ENCODE assay signal across 18 mouse cellular contexts in genomic region chr9:79809411-79809810, GRCm38 (mm10). TPM values are rescaled to one million over a fixed set of nuclear protein-coding genes. Genes with fewer than 3 reads are reported as not detected.
A peak's percentile ranks its signal among the peaks of the same experiment; 100 is the strongest.
DNase-seq lines count a peak whose midpoint lies in the region; ATAC-seq lines count a peak whose summit lies in the region.
"Had no signal": no experiment of that assay in that cellular context is flagged by ENCODE, and none has a peak within 500 bp of the region (broad histone marks: within the 10 kb centered on the region; RNA-seq: fewer than 3 reads in every experiment).

No protein-coding gene starts in this region.

- no peaks in the 10 kb centered on the region for H3K9me3 ChIP-seq in heart, embryonic 16.5 days (replicated peaks; ENCODE audit: control insufficient read depth, low read length)
- H3K9me3 ChIP-seq in heart, embryonic 12.5 days (replicated peaks), result no peaks in the 10 kb centered on the region
- no peaks in the 10 kb centered on the region for H3K9me3 ChIP-seq in lung, embryonic 16.5 days (ENCODE audit: control insufficient read depth, low read length)
- no peaks in the 10 kb centered on the region for H3K9me3 ChIP-seq in limb, embryonic 10.5 days (replicated peaks)
- H3K9me3 ChIP-seq: embryonic facial prominence, embryonic 13.5 days; forebrain, embryonic 13.5 days; hindbrain, embryonic 10.5 days; intestine, embryonic 15.5 days had no signal

- H3K4me1 ChIP-seq in heart, embryonic 16.5 days (ENCODE audit: control insufficient read depth, insufficient read depth, low read length), result peaks cover 6% of the 10 kb centered on the region; the same call in 1 of the 2 replicates
- peaks cover 9% of the 10 kb centered on the region for H3K4me1 ChIP-seq in heart, embryonic 12.5 days (replicated peaks)
- H3K4me1 ChIP-seq in lung, embryonic 16.5 days (replicated peaks; ENCODE audit: control insufficient read depth, insufficient read depth, low read length), result peaks cover 15% of the 10 kb centered on the region
- peaks cover 25% of the 10 kb centered on the region for H3K4me1 ChIP-seq in limb, embryonic 10.5 days
- H3K4me1 ChIP-seq: embryonic facial prominence, embryonic 13.5 days; intestine, embryonic 15.5 days had no signal

- no peak overlapping the region for H3K4me2 ChIP-seq in heart, embryonic 16.5 days (ENCODE audit: low read depth, low read length)
- no peak overlapping the region for H3K4me2 ChIP-seq in heart, embryonic 12.5 days
- no peak overlapping the region for H3K4me2 ChIP-seq in lung, embryonic 16.5 days (ENCODE audit: low read depth, low read length)
- H3K4me2 ChIP-seq: embryonic facial prominence, embryonic 13.5 days; forebrain, embryonic 13.5 days; hindbrain, embryonic 14.5 days; intestine, embryonic 15.5 days had no signal

- H3K36me3 ChIP-seq in heart, embryonic 16.5 days (ENCODE audit: control insufficient read depth, insufficient read depth), result peaks cover 7% of the 10 kb centered on the region; the same call in 1 of the 2 replicates
- H3K36me3 ChIP-seq in heart, embryonic 12.5 days, result peaks cover 9% of the 10 kb centered on the region
- H3K36me3 ChIP-seq in lung, embryonic 16.5 days (ENCODE audit: control insufficient read depth, insufficient read depth, low read length), result no peaks in the 10 kb centered on the region
- no peaks in the 10 kb centered on the region for H3K36me3 ChIP-seq in limb, embryonic 10.5 days
- H3K36me3 ChIP-seq: embryonic facial prominence, embryonic 13.5 days; hindbrain, embryonic 10.5 days; intestine, embryonic 15.5 days had no signal

- no peak for DNase-seq in lung, postnatal 10 days
- DNase-seq in limb, embryonic 10.5 days (ENCODE audit: low spot score), result no peak
- DNase-seq in layer of hippocampus, adult 9-11 months, result no peak
- DNase-seq: adrenal gland, postnatal 14 days; cerebellum, adult 11-12 months; cerebellum, adult 9-10 months; cerebellum, postnatal 25 days; forebrain, postnatal 0 days; gastrocnemius, postnatal 25 days; heart, adult 2 months had no signal

- H3K4me3 ChIP-seq in heart, embryonic 16.5 days (ENCODE audit: low read length), result no peak overlapping the region
- no peak overlapping the region for H3K4me3 ChIP-seq in heart, embryonic 12.5 days
- H3K4me3 ChIP-seq in lung, embryonic 16.5 days (ENCODE audit: low read length), result no peak overlapping the region
- no peak overlapping the region for H3K4me3 ChIP-seq in limb, embryonic 10.5 days
- H3K4me3 ChIP-seq: embryonic facial prominence, embryonic 13.5 days; forebrain, embryonic 13.5 days; heart, adult 2 months; hindbrain, embryonic 10.5 days; intestine, embryonic 15.5 days had no signal

- no peak for ATAC-seq in heart, embryonic 16.5 days (replicated peaks; ENCODE audit: extremely low read depth, insufficient read depth, low FRiP score)
- ATAC-seq in heart, embryonic 12.5 days (ENCODE audit: insufficient number of reproducible peaks, low FRiP score), result no peak
- no peak for ATAC-seq in lung, embryonic 16.5 days (ENCODE audit: low read depth)
- ATAC-seq: forebrain, embryonic 13.5 days; forebrain, postnatal 0 days; intestine, embryonic 15.5 days had no signal

- no peak overlapping the region for H3K9ac ChIP-seq in heart, embryonic 16.5 days (ENCODE audit: low read length)
- no peak overlapping the region for H3K9ac ChIP-seq in heart, embryonic 12.5 days
- H3K9ac ChIP-seq in lung, embryonic 16.5 days (ENCODE audit: low read length), result no peak overlapping the region
- H3K9ac ChIP-seq: embryonic facial prominence, embryonic 13.5 days; forebrain, embryonic 13.5 days; forebrain, postnatal 0 days; hindbrain, embryonic 14.5 days; intestine, embryonic 15.5 days had no signal

- no peaks in the 10 kb centered on the region for H3K27me3 ChIP-seq in heart, embryonic 16.5 days (ENCODE audit: control insufficient read depth, insufficient read depth, low read length)
- H3K27me3 ChIP-seq in heart, embryonic 12.5 days (replicated peaks), result no peaks in the 10 kb centered on the region
- H3K27me3 ChIP-seq in lung, embryonic 16.5 days (ENCODE audit: control insufficient read depth, insufficient read depth, low read depth, low read length), result no peaks in the 10 kb centered on the region
- no peaks in the 10 kb centered on the region for H3K27me3 ChIP-seq in limb, embryonic 10.5 days (ENCODE audit: low read depth, poor library complexity, severe bottlenecking)
- H3K27me3 ChIP-seq: embryonic facial prominence, embryonic 13.5 days; forebrain, embryonic 13.5 days; intestine, embryonic 15.5 days had no signal

- 58% methylated on average over 6 of the region's 6 CpGs for WGBS in heart, embryonic 16.5 days
- WGBS in heart, embryonic 12.5 days, result 73% methylated on average over 6 of the region's 6 CpGs
- 33% methylated on average over 6 of the region's 6 CpGs for WGBS in lung, embryonic 16.5 days
- WGBS in limb, embryonic 10.5 days, result 41% methylated on average over 6 of the region's 6 CpGs

- 0 out of 2 replicates have a peak overlapping the region, but pooled peaks have one; percentile 23 for H3K27ac ChIP-seq in heart, embryonic 16.5 days (ENCODE audit: low read length)
- no peak overlapping the region for H3K27ac ChIP-seq in heart, embryonic 12.5 days (ENCODE audit: poor library complexity, severe bottlenecking)
- peak overlapping the region; percentile 68 for H3K27ac ChIP-seq in lung, embryonic 16.5 days (ENCODE audit: low read length)
- 0 out of 2 replicates have a peak overlapping the region, but pooled peaks have one; percentile 10 for H3K27ac ChIP-seq in limb, embryonic 10.5 days
- H3K27ac ChIP-seq: embryonic facial prominence, embryonic 13.5 days; forebrain, embryonic 13.5 days; heart, adult 2 months; hindbrain, embryonic 14.5 days; intestine, embryonic 15.5 days had no signal

RNA-seq across cellular contexts. Expression of gene Tmem30a, which starts 16.1 kb away (rescaled TPM):
- 75.6 and 76.7 TPM in 2 replicates for polyA plus RNA-seq in heart, embryonic 16.5 days (2015; fragmentation: Nextera tagmentation; extraction: Ambion mirVana)
- 109 and 111 TPM in 2 replicates for polyA plus RNA-seq in heart, embryonic 12.5 days (2016; fragmentation: Nextera tagmentation; extraction: Ambion mirVana)
- polyA plus RNA-seq in lung, embryonic 16.5 days (2015; fragmentation: Nextera tagmentation; extraction: Ambion mirVana), result 96.6 and 97.3 TPM in 2 replicates
- polyA plus RNA-seq in limb, embryonic 10.5 days (2016; fragmentation: Nextera tagmentation; extraction: Ambion mirVana), result 43.0 and 45.0 TPM in 2 replicates

RNA-seq across cellular contexts. Expression of gene Cox7a2, which starts 49.7 kb away (rescaled TPM):
- polyA plus RNA-seq in heart, embryonic 16.5 days (2015; fragmentation: Nextera tagmentation; extraction: Ambion mirVana), result 1,523 and 1,607 TPM in 2 replicates
- polyA plus RNA-seq in heart, embryonic 12.5 days (2016; fragmentation: Nextera tagmentation; extraction: Ambion mirVana), result 1,256 and 1,264 TPM in 2 replicates
- 676 and 713 TPM in 2 replicates for polyA plus RNA-seq in lung, embryonic 16.5 days (2015; fragmentation: Nextera tagmentation; extraction: Ambion mirVana)
- polyA plus RNA-seq in limb, embryonic 10.5 days (2016; fragmentation: Nextera tagmentation; extraction: Ambion mirVana), result 670 and 730 TPM in 2 replicates
